Mouse (Mus musculus) stomach, postnatal 0 days (tissue): Measurements from ENCODE around the gene Arid1b.

Experiments used
- CTCF ChIP-seq: IDR thresholded peaks from 2 replicates; pipeline ENCODE4 v1.5.1; 2016; ENCODE audit warnings: antibody characterized with exemption, low read depth, mild to moderate bottlenecking, moderate library complexity
- EP300 ChIP-seq: optimal IDR thresholded peaks from 2 replicates; pipeline ENCODE3; 2016; ENCODE audit warnings: antibody characterized with exemption

DNA sequence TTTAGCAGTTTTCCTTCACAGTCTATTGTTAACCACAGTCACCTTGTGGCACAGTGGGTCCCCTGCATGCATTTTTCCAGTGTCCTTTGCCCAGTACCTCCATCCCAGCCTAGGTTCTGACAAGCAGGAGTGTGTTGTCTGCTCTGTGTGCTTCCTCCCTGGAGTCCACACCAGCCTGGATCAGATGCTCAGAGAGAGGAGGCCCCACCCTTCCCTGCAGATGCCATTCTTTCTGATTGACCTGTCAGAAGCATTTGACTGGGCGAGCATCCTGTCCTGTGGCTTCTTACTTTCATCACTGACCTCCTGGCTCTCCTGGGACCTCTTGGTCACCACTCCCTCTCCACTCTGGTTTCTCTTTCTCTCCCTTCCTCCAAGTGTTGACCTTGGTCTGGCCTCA lies 113.9 kb downstream of the Arid1b start:
- TF ChIP-seq CTCF (no peak), EP300 (no peak)
